Mouse (Mus musculus) c-Kit-positive CD71-positive TER-119-negative erythroid progenitor cells, embryonic 14.5 days (primary cell): ENCODE measurements around the gene Crybg2.

ENCODE experiments used
- DNase-seq: peaks from one replicate; pipeline ENCODE4 v3.0.0-alpha.2; 2013; ENCODE audit warnings: low read depth

The Crybg2 gene

DNA sequence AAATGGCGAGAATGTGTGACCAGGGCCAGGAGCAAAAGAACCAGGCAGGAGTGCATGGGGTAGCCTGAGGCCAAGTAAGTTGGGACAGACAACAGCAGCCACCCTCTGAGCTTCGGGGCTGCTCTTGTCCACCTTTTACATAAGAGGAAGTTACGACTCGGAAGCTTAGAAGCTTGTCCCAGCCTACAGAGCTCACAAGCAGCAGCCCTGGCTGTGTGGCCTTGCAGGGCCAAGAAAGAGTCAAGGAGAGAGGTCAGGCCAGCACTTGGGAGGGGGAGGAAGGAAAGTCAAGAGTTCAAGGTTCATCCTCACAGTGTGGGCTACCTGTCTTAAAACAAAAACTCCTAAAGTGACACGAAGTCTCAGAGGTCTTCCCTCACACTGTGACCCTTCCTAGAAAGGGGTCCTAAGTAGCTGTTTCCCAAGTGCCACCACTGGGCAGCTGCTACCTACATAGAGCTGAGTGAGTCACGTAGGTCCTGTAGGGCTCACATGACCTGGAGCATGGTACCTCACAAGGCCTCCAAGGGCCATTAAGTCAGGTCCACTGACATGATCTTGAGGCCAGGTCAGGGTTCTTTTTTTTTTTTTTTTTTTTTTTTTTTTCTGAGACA lies 59.7 kb downstream of the Crybg2 start:
- DNase-seq = no peak

DNA sequence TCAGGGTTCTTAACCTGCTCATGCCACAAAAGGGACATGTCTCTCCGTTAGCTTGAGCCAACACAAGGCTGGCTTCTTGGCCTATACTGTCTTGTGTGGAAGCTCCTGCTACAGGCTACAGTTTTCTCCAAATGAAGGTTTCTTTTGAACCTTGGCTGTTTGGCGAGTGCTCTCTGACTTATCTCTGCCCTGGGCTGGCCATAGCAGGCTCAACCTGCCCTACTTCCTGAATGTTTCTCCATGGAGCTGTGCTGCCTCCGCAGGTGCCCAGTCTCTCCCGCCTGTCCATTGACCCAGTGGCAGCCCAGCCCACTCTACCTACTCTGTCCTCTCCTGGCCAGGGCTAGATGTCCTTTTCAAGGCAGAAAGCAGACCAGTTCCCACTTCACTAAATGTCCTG lies 60.3 kb downstream of the Crybg2 start:
- no peak for DNase-seq

DNA sequence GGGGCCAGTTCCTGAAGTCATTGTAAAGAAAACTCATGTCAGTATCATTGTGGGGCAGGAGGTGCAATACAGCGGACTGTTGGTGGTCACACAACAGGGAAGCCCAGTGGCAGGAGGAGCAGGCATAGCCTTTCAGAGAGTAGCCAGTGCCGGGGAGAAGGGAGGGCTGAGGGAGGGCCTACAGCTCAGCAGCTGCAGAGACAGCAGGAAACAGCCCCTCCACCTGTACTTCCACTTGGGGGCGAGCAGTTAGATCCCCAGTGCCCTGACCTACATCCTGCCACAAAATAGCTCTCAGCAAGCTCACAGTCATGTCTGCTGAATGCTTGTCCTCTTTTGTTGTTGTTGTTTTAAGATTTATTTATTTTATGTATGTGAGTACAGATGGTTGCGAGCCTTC lies 61.0 kb downstream of the Crybg2 start:
- DNase-seq = no peak

DNA sequence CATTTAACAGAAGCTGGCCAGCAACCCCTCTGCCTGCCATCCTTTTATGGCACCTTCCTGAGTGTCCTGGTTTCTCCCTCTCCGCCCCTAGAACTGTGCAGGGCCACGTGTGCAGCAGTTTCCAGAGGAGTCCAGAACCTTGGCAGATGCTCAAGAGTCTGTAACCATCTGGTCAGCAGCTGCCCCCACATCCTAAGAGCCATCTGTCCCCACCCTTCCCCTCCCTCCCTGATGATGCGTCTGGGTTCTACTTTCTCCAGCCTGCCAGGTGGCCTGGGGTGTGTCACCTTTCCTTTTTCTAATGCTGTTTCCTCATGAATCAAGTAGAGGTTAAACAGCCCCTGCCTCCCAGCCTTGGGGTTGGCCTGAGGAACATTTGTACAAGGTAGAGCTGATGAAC lies 61.7 kb downstream of the Crybg2 start:
- no peak for DNase-seq

DNA sequence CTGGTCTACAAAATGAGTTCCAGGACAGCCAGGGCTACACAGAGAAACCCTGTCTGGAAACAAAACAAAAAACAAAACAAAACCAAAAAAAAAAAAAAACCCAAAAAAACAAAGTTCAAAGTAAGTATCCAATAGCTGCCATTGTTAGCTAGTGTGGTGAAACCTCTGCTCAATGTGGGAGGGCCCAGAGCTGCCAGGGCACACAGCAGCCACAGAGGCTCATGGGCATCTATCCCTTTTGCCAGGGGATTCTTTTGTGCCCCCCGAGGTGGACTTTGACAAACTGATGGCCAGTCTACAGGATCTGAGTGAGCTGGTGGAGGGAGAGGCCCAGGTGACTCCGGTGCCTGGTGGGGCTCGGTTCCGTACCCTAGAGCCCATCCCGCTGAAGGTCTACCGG lies 62.5 kb downstream of the Crybg2 start:
- DNase-seq = no peak

DNA sequence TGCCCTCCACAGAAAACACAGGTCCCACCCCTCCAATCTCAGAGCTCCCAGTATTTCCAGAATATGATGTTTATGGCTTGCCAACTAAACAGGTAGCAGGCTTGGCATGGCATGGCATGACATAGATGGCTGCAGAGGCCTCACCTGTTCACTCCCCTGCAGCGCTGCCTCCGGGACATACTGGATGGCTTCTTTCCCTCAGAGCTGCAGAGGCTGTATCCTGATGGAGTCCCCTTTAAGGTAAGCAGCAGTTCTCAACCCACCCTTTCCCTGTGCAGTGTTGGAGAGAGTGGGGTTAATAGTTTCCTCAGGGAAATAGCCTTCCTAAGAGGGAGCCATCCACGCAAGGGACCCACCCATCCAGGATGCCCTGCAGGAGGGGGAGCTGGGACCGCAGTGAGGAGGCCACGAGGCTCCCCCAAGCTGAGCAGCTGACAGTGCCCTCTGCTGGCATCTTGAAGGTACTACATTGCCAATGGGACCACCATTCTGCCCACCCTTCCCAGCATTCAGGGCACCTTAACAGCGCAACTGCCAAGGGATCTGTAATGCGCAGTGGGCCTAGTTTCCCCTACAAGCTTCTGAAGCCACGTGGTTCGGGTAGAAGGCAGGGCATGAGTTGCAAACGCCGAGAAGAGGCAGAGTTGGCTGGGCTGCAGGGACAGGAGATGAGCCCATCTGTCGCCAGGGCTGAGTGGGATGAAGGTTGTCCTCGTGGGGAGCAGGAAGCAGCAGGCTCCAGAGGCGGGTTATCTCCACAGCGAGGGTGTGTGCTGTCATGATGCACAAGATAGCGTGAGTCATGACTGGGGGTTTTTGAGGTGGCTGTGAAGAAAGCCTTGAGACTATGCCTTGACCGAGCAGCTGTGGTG lies 63.3 kb downstream of the Crybg2 start:
- peak; percentile 61 for DNase-seq

DNA sequence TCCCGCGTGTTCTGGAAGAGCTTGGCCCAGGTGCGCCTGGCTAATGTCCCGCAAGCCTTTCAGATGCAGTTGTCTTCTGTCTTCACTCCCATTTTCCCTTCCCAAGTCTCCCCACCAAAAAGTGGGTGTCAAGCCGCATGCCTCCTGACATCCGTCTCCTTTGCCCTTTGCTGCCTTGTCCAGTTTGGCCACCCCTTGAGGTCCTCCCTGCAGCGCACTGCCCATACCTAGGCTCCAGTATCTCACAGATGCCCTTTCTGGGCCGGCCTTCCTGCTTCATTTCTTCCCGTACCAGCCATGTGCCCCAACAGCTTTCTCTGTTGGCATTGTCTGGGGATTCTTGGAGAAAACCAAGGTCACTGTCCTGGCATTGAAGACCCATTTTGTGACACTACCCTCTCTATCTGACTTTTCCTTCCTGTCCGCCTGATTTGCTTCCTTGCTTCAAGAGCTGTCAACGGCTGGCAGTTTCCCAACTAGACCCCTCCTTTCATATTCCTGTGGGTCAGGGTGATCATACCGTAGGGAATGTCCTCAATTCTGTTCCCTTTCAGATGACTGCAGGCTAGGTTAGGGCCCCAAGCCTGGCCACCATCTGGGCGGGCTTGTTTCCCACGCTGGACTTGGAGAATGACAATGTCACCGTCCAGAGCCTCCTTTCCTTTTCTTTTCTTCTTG lies 64.9 kb downstream of the Crybg2 start:
- no peak for DNase-seq

DNA sequence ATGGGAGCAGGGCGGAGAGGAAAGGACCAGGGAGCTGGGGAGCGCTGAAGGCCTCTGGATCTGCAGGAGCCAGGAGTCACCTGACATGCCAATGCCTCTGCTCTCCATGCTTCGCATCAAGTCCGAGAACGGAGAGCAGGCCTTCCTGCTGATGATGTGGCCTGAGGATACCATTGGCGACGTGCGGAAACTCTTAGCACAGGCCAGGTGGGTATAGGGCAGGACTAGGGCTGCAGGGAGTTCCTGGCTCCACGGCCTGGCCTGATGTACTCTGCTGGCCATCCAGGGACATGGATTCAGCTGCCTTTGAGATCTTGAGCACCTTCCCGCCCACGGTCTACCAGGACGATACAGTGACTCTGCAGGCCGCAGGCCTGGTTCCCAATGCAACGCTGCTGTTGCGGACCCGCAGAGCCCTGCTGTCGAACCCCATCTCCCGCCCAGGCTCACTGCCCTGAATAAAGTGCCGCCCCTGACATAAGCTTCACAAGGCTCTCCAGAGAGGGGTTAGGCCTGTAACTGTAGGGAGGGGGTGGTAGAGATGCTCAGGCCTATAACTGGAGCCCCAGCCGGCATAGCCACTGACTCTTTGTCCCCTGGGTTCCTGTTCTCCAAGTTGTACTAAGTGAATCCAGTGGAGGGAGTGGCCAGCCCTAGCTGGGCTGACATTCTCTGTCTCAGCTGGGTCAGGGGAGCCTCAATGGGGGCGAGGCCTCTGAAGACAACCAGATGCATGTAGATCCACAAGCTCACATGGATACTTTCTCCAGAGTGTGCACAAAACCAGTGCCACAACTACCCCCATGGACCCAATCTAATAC lies 65.9 kb downstream of the Crybg2 start:
- DNase-seq = no peak

DNA sequence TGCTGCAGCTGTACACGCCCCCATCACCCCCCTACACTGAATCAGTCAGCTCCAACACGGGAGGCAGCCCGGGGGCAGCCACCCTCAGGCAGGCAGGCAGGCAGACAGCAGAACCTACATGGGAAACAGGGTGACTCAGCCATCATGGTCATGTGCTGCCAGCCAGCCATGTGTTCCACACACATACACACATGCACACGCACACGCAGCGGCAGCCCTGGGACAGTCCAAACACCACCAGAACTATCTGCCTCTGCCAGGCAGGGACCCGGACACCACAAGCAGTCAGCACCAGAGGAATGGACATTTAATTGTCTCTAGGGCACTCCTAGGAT lies 66.5 kb downstream of the Crybg2 start:
- no peak for DNase-seq

DNA sequence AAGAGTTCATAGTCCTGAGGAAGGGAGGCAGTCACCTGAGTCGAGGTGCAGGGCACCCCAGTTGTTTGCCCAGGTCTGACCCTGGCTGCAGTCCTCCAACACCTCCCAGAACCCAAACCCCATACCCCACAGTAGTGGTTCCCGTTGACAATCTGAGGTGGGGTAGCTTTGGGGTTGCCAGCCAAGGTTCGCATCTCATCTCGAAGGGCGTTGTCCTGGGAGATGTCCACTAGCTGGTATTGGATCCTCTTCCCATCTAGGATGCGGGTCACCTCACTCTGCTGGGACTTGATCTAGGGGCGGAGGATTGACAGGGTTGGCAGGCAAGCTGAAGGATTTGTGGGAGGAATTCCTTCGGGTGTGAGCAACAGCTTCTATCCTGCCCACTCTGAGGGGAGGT lies 67.2 kb downstream of the Crybg2 start:
- no peak for DNase-seq

DNA sequence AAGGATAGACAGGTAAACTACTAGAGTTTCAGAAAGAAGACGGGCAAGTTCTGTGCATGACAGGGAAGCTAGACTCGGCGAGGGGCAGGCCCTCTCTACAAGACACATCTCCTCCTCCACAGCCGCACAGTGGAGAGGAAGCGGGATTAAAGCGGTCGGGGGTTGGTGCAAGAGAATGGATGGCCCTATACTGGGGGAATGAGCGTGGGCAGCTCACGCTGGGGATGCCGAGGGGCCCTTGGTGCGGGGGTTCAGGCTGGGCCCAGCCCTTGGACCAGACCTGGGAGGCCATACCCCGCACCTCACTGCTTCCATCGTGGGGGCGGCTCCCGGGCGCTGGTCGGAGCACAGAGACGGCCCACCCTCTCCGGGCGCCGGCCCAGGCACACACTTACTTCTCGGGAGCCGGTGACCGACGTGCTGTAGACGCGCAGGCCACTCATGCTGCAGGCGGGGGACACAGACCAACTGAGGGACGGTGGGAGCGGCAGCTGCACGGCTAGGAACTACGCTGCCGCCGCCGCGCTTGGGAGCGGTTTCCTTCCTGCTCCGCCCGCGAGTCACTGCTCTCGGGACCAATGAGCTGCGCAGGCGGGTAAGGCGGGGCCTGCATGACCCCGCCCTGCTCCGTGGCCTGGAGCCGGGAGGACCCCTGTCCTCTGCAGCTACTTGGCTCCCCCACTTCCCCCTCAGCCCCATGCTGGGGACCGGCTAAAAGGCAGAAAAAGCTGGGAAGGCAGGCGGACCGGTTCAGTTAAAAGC lies 67.8 kb downstream of the Crybg2 start, which contains the start of gene Sh3bgrl3:
TSS of gene Sh3bgrl3 (minus strand) at position 569 of the 762 bp plus-strand sequence.
- DNase-seq = peak; percentile 76

DNA sequence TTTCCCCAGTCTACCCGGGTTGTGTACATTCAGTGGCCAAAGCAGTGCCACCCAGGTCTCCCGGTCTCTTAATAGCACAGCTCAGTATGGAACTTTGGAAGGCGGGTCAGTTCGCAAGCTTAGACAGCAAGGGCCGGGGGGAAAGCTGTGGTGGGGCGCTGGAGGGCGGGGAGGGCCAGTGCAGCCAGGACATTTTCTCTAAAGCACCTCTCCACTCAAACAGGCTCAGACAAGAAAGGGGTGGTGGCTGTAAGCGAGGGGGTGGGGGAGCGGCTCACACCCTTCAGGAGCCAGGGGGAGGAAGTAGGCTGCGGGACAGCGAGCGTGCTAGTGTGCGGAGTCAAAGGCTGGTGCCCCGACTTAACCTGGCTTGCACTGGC lies 68.4 kb downstream of the Crybg2 start:
- no peak for DNase-seq

DNA sequence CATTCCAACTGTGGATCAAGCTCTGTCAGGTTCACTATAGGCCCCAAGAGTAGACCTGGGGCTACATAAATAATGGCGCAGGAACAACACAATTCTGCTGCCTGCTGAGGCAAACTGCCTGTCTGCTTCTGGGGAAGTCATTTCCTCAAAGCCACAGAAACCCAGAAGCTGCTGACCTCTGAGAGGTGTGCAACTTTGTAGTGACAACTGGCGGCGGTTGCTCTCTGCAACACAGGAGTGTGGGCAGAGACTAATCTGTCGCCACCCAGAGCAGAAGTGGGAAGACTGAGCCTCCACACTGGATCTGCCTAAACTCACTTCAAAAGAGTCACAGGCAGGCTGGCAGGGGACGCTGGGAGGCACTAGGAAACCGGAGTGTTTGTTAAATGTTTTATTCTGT lies 68.9 kb downstream of the Crybg2 start:
- DNase-seq = no peak

DNA sequence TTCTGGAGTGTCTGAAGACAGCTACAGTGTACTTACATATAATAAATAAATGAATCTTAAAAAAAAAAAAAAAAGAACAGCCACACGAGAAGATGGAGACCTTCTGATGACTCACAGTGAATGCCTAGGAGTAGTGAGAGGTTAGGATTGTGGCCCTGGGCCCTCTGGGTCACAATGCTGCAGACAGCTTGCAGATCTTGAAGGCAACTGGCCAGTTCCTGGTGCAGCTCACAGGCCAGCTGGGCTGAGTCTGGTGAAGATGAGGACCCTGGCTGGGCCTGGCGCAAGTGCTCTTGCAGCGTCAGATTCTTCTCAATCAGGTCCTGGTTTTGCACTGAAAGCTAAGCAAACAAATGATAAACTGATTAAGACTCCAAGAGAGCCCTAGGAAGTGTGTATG lies 71.5 kb downstream of the Crybg2 start:
- DNase-seq = no peak

DNA sequence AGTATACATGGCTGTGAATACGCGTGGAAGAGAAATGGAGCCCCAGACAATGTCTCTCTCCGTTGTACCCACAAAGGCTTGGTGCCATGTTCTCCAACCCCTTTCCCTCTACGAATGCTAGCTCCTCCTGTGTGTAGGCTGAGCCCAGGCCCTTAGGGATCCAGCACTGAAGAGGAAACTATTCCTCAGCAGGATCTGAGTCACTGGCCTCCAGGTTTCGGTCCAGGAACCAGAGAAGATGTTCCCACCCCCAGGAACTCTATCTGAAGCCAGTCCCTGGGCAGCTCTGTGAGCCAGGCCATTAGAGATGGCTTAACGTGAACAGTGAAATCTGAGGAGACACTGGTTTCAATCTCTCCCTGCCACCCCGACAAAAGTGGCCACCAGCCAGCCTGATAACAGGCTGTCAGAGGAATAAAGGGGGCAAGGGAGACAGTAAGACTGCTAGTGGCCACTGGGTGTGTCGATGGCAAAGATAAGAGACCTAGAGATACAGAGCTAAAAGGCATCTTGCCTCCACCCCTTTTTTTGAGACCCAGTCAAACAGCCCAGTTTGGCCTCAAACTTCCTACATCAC lies 72.0 kb downstream of the Crybg2 start:
- no peak for DNase-seq

DNA sequence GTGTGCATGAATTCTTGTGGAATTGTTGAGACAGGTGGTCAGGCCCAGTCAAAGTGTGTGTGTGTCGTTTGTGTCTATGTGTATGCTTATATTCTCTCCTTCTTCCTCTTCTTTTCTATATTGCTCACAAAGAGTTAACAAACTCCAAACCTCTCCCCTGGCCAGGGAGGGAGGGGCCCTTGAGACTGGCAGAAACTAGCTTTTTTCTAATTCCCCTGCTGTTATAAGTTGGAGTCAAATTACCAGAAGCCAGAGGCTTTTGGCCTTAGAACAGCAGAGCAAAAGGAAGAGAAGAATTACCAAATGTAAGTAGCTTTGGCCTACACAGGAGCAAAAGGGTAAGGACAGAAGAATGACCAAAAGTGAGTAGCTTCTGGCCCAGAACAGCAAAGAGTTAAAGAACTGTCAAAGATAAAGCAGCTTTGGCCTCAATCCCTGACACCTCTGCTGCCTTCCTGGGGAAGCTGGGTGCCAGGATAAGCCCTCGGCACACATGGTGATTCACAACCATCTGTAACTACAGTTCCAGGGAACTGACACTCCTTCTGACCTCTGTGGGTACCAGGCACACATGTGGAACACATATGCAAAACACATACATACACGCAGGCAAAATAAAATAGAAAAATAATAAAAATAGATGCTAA lies 75.8 kb downstream of the Crybg2 start:
- no peak for DNase-seq

DNA sequence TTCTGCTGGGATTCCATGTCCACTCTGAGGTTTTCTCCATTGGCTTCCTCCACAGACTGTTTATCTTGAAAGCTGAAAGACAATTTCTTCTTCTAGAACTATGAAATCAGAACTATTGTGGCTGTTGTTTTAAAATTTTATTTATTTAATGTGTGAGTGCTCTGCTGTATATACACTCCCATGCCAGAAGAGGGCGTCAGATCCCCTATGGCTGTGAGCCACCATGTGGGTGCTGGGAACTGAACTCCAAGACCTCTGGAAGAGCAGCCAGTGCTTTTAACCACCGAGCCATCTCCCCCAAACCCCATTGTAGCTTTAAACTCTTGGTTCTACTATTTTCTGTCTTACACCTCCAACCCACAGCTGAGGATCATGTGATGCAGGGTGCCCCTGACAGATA lies 78.2 kb downstream of the Crybg2 start:
- peak; percentile 28 for DNase-seq
